Mouse (Mus musculus): ENCODE results near the gene Ssxb5. TPM values are rescaled to one million over a fixed set of nuclear protein-coding genes. Genes with fewer than 3 reads are reported as not detected.

Gene Ssxb5
- total and polyA plus RNA-seq, 3 experiments: not detected

DNA sequence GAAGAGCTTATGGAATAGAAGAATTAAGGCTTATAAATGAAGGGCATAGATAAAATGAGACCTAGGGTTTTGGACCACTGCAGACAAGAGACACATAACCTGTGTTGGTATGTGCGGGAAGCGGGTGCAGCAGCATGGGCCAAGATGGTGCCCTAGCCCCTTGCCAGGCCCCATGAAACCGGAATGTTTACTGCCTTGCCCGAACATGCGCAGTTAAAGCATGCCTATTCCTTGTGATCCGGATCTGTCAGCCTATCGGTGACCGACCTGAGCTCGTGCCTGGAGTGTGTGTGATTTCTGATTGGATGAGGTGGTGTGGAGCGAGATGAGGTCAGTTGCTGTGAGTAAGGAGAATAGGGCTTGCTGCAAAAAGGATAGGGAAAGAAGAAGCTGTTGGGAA is 49.0 kb downstream of the Ssxb5 start (continued):
- no peak for TF ChIP-seq BHLHE40 (IDR thresholded peaks at IDR 0.05; ENCODE audit: borderline replicate concordance, low read depth, low read length)
- TF ChIP-seq NRF1 (IDR thresholded peaks at IDR 0.05; ENCODE audit: insufficient read depth, low read depth, low read length, poor library complexity, severe bottlenecking): peak; percentile 73
- TF ChIP-seq ZKSCAN1 (IDR thresholded peaks at IDR 0.05; ENCODE audit: low read depth, low read length): no peak
- TF ChIP-seq TBP (IDR thresholded peaks at IDR 0.05; ENCODE audit: low read depth, low read length): 0 out of 2 replicates have a peak, but pooled peaks have one; percentile 21
- 0 out of 2 replicates have a peak, but pooled peaks have one; percentile 21 for TF ChIP-seq ETS1 (IDR thresholded peaks at IDR 0.05; ENCODE audit: low read depth, low read length)
- TF ChIP-seq KAT2A (conservative IDR thresholded peaks at IDR 0.05; ENCODE audit: low read depth, low read length): no peak
- TF ChIP-seq GATA1 (IDR thresholded peaks at IDR 0.05; ENCODE audit: low read depth, low read length): no peak
- peak; percentile 43; the same call in 1 of the 2 replicates for TF ChIP-seq MXI1 (IDR thresholded peaks at IDR 0.05; ENCODE audit: low read depth, low read length)

Other genes with a start within 250 kb of the Ssxb5 start
- not detected in 2 replicates for gene Ssxb3, start 211.9 kb upstream of the Ssxb5 start, total RNA-seq (2012; rRNA removed)
- not detected for gene Ssxb3, start 211.9 kb upstream of the Ssxb5 start, polyA plus RNA-seq (2012; ENCODE audit: insufficient read depth in 1 of 2, insufficient read length in 2 of 2, low read depth in 1 of 2, low replicate concordance in 2 of 2, missing spikeins in 1 of 2)
- not detected in 2 replicates for gene Ssxb8, start 112.8 kb upstream of the Ssxb5 start, total RNA-seq (2012; rRNA removed)
- not detected for gene Ssxb8, start 112.8 kb upstream of the Ssxb5 start, polyA plus RNA-seq (2012; ENCODE audit: insufficient read depth in 1 of 2, insufficient read length in 2 of 2, low read depth in 1 of 2, low replicate concordance in 2 of 2, missing spikeins in 1 of 2)
- gene Ssx9, start 55.3 kb upstream of the Ssxb5 start, total RNA-seq (2012; rRNA removed): not detected in 2 replicates
- gene Ssx9, start 55.3 kb upstream of the Ssxb5 start, polyA plus RNA-seq (2012; ENCODE audit: insufficient read depth in 1 of 2, insufficient read length in 2 of 2, low read depth in 1 of 2, low replicate concordance in 2 of 2, missing spikeins in 1 of 2): not detected
- gene Gm6592, start 40.3 kb downstream of the Ssxb5 start, total RNA-seq (2012; rRNA removed): not detected in 2 replicates
- not detected for gene Gm6592, start 40.3 kb downstream of the Ssxb5 start, polyA plus RNA-seq (2012; ENCODE audit: insufficient read depth in 1 of 2, insufficient read length in 2 of 2, low read depth in 1 of 2, low replicate concordance in 2 of 2, missing spikeins in 1 of 2)
- gene Gm5751, start 70.6 kb downstream of the Ssxb5 start, total RNA-seq (2012; rRNA removed): 1.3 and 2.0 TPM in 2 replicates
- gene Gm5751, start 70.6 kb downstream of the Ssxb5 start, polyA plus RNA-seq (2012; ENCODE audit: insufficient read depth in 1 of 2, insufficient read length in 2 of 2, low read depth in 1 of 2, low replicate concordance in 2 of 2, missing spikeins in 1 of 2): 1 to 10 TPM in 1 of 2 experiments, not detected in 1; 2.1 TPM
- not detected in 2 replicates for gene B630019K06Rik, start 88.7 kb downstream of the Ssxb5 start, total RNA-seq (2012; rRNA removed)
- gene B630019K06Rik, start 88.7 kb downstream of the Ssxb5 start, polyA plus RNA-seq (2012; ENCODE audit: insufficient read depth in 1 of 2, insufficient read length in 2 of 2, low read depth in 1 of 2, low replicate concordance in 2 of 2, missing spikeins in 1 of 2): under 1 TPM in 1 of 2 experiments, not detected in 1; 0.03 TPM
- not detected in 2 replicates for gene Fthl17b, start 159.3 kb downstream of the Ssxb5 start, total RNA-seq (2012; rRNA removed)
- not detected for gene Fthl17b, start 159.3 kb downstream of the Ssxb5 start, polyA plus RNA-seq (2012; ENCODE audit: insufficient read depth in 1 of 2, insufficient read length in 2 of 2, low read depth in 1 of 2, low replicate concordance in 2 of 2, missing spikeins in 1 of 2)
- gene Fthl17c, start 172.9 kb downstream of the Ssxb5 start, total RNA-seq (2012; rRNA removed): not detected in 2 replicates
- gene Fthl17c, start 172.9 kb downstream of the Ssxb5 start, polyA plus RNA-seq (2012; ENCODE audit: insufficient read depth in 1 of 2, insufficient read length in 2 of 2, low read depth in 1 of 2, low replicate concordance in 2 of 2, missing spikeins in 1 of 2): not detected
- gene Fthl17d, start 183.1 kb downstream of the Ssxb5 start, total RNA-seq (2012; rRNA removed): not detected in 2 replicates
- gene Fthl17d, start 183.1 kb downstream of the Ssxb5 start, polyA plus RNA-seq (2012; ENCODE audit: insufficient read depth in 1 of 2, insufficient read length in 2 of 2, low read depth in 1 of 2, low replicate concordance in 2 of 2, missing spikeins in 1 of 2): not detected
- not detected in 2 replicates for gene Fthl17e, start 229.8 kb downstream of the Ssxb5 start, total RNA-seq (2012; rRNA removed)
- not detected for gene Fthl17e, start 229.8 kb downstream of the Ssxb5 start, polyA plus RNA-seq (2012; ENCODE audit: insufficient read depth in 1 of 2, insufficient read length in 2 of 2, low read depth in 1 of 2, low replicate concordance in 2 of 2, missing spikeins in 1 of 2)